Mouse (Mus musculus): ENCODE measurements around the gene Ift22. TPM values are rescaled to one million over a fixed set of nuclear protein-coding genes. Genes with fewer than 3 reads are reported as not detected.

Gene Ift22
- polyA plus RNA-seq, 1 experiment from 2014 or later = 142 TPM

- H3K36me3 ChIP-seq (ENCODE audit: control insufficient read depth, insufficient read depth, low read length) = peaks cover 4% of the 10 kb centered on the region
- no peak overlapping the region for H3K4me2 ChIP-seq (ENCODE audit: low read length)
- H3K4me1 ChIP-seq (ENCODE audit: control insufficient read depth, insufficient read depth, low read depth, low read length) = no peaks in the 10 kb centered on the region
- 85% methylated on average over 10 of the region's 10 CpGs for WGBS
- H3K27ac ChIP-seq (ENCODE audit: low read depth, low read length) = no peak overlapping the region
- no peak for ATAC-seq
- no peak overlapping the region for H3K9ac ChIP-seq (ENCODE audit: low read depth, low read length)
- H3K27me3 ChIP-seq (replicated peaks; ENCODE audit: control insufficient read depth, insufficient read depth, low read length) = no peaks in the 10 kb centered on the region
- no peak overlapping the region for H3K4me3 ChIP-seq (ENCODE audit: low read length)
- H3K9me3 ChIP-seq (ENCODE audit: control insufficient read depth, low read length) = no peaks in the 10 kb centered on the region
These were observed 33.7 kb upstream of the Ift22 start for GRCm38 (mm10) chr5:136874271-136874670.

- no peak overlapping the region for H3K27ac ChIP-seq (ENCODE audit: low read depth, low read length)
- H3K4me1 ChIP-seq (ENCODE audit: control insufficient read depth, insufficient read depth, low read depth, low read length) = peaks cover 9% of the 10 kb centered on the region
- H3K36me3 ChIP-seq (ENCODE audit: control insufficient read depth, insufficient read depth, low read length) = peaks cover 4% of the 10 kb centered on the region
- no peaks in the 10 kb centered on the region for H3K9me3 ChIP-seq (ENCODE audit: control insufficient read depth, low read length)
- WGBS = 84% methylated on average over 8 of the region's 8 CpGs
- H3K9ac ChIP-seq (ENCODE audit: low read depth, low read length) = no peak overlapping the region
- no peak overlapping the region for H3K4me2 ChIP-seq (ENCODE audit: low read length)
- no peak overlapping the region for H3K4me3 ChIP-seq (ENCODE audit: low read length)
- ATAC-seq = no peak
- no peaks in the 10 kb centered on the region; the same call in none of the 2 replicates for H3K27me3 ChIP-seq (replicated peaks; ENCODE audit: control insufficient read depth, insufficient read depth, low read length)
These were observed 27.8 kb upstream of the Ift22 start for GRCm38 (mm10) chr5:136880101-136880500.

DNA sequence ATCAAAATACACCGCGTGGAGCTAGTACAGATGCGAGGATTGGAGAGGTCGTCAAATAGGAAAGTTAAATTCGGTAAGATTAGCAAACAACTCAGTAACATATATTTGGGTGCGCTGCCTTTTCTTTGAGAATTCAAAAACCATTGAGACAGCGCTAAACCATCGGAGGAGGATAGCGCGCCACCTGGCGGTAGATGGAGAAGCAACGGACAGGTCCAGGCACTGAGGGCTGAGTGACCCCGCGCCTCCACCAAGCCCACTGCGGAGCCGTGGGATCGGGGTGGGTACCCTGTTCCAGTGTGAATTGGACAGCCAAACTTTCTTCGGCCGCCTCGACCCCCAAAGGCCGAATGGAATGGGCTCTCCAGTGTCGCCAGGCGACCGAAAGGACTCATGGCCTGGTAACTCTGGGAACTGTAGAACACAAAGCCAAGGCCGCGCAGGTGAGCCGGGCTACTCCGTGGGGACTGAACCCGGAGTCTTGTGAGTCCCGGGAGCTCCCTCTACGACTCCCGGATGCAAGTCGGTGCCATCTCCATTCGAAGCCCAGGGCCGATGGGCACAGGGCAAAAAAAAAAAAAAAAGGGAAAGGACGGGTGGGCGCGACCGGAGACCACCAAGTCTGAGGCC is 26.5 kb upstream of the Ift22 start:
- H3K4me3 ChIP-seq (ENCODE audit: low read length) = peak overlapping the region; percentile 58
- peaks cover 9% of the 10 kb centered on the region for H3K4me1 ChIP-seq (ENCODE audit: control insufficient read depth, insufficient read depth, low read depth, low read length)
- H3K36me3 ChIP-seq (ENCODE audit: control insufficient read depth, insufficient read depth, low read length) = peaks cover 4% of the 10 kb centered on the region; the same call in 1 of the 2 replicates
- no peak overlapping the region for H3K27ac ChIP-seq (ENCODE audit: low read depth, low read length)
- WGBS = 5% methylated on average over 36 of the region's 39 CpGs
- no peaks in the 10 kb centered on the region; the same call in none of the 2 replicates for H3K27me3 ChIP-seq (replicated peaks; ENCODE audit: control insufficient read depth, insufficient read depth, low read length)
- peak overlapping the region; percentile 72 for H3K9ac ChIP-seq (ENCODE audit: low read depth, low read length)
- ATAC-seq = peak; percentile 88
- H3K9me3 ChIP-seq (ENCODE audit: control insufficient read depth, low read length) = no peaks in the 10 kb centered on the region
- peak overlapping the region; percentile 70 for H3K4me2 ChIP-seq (ENCODE audit: low read length)

- Histone ChIP-seq H3K4me2 (ENCODE audit: low read length) (peak overlapping the region; percentile 70), H3K4me3 (ENCODE audit: low read length) (peak overlapping the region; percentile 58), H3K36me3 (ENCODE audit: control insufficient read depth, insufficient read depth, low read length) (no peaks in the 10 kb centered on the region), H3K27me3 (replicated peaks; ENCODE audit: control insufficient read depth, insufficient read depth, low read length) (no peaks in the 10 kb centered on the region; the same call in none of the 2 replicates), H3K27ac (ENCODE audit: low read depth, low read length) (no peak overlapping the region; the same call in 1 of the 2 replicates), H3K9ac (ENCODE audit: low read depth, low read length) (peak overlapping the region; percentile 72), H3K4me1 (ENCODE audit: control insufficient read depth, insufficient read depth, low read depth, low read length) (peaks cover 9% of the 10 kb centered on the region), H3K9me3 (ENCODE audit: control insufficient read depth, low read length) (no peaks in the 10 kb centered on the region)
- ATAC-seq = peak; percentile 37
- WGBS = 2% methylated on average over 47 of the region's 47 CpGs
These were observed 25.7 kb upstream of the Ift22 start for GRCm38 (mm10) chr5:136882055-136882787.

- Histone ChIP-seq H3K27ac (ENCODE audit: low read depth, low read length) (no peak within 1 kb of the TSS; the same call in 1 of the 2 replicates), H3K4me2 (ENCODE audit: low read length) (peak within 1 kb of the TSS; percentile 70)
- peak; percentile 62 for ATAC-seq
These were observed 25.0 kb upstream of the Ift22 start, which contains the start of gene Col26a1 for GRCm38 (mm10) chr5:136882788-136883439. TSS of gene Col26a1 (minus strand) at chr5:136883209.

GRCm38 (mm10) chr5:136886957-136887356 is 21.0 kb upstream of the Ift22 start:
- Histone ChIP-seq H3K4me3 (ENCODE audit: low read length) (no peak overlapping the region), H3K4me1 (ENCODE audit: control insufficient read depth, insufficient read depth, low read depth, low read length) (peaks cover 8% of the 10 kb centered on the region), H3K9me3 (ENCODE audit: control insufficient read depth, low read length) (no peaks in the 10 kb centered on the region), H3K36me3 (ENCODE audit: control insufficient read depth, insufficient read depth, low read length) (no peaks in the 10 kb centered on the region), H3K4me2 (ENCODE audit: low read length) (no peak overlapping the region), H3K27ac (ENCODE audit: low read depth, low read length) (no peak overlapping the region; the same call in 1 of the 2 replicates), H3K27me3 (replicated peaks; ENCODE audit: control insufficient read depth, insufficient read depth, low read length) (no peaks in the 10 kb centered on the region; the same call in none of the 2 replicates), H3K9ac (ENCODE audit: low read depth, low read length) (no peak overlapping the region; the same call in 1 of the 2 replicates)
- 25% methylated on average over 7 of the region's 7 CpGs for whole genome bisulfite sequencing
- ATAC-seq = no peak

More at GRCm38 (mm10) chr5:136882788-136883439, 25.0 kb upstream of the Ift22 start, which contains the start of gene Col26a1:
- Histone ChIP-seq H3K4me3 (ENCODE audit: low read length) (peak within 1 kb of the TSS; percentile 58), H3K4me1 (ENCODE audit: control insufficient read depth, insufficient read depth, low read depth, low read length) (peaks cover 9% of the 10 kb centered on the region), H3K27me3 (replicated peaks; ENCODE audit: control insufficient read depth, insufficient read depth, low read length) (no peaks in the 10 kb centered on the region; the same call in none of the 2 replicates), H3K9ac (ENCODE audit: low read depth, low read length) (peak within 1 kb of the TSS; percentile 72), H3K9me3 (ENCODE audit: control insufficient read depth, low read length) (no peaks in the 10 kb centered on the region), H3K36me3 (ENCODE audit: control insufficient read depth, insufficient read depth, low read length) (no peaks in the 10 kb centered on the region)
- WGBS = 1% methylated on average over 44 of the region's 44 CpGs

- no peak overlapping the region for H3K27ac ChIP-seq (ENCODE audit: low read depth, low read length)
- no peaks in the 10 kb centered on the region for H3K9me3 ChIP-seq (ENCODE audit: control insufficient read depth, low read length)
- no peaks in the 10 kb centered on the region; the same call in 1 of the 2 replicates for H3K4me1 ChIP-seq (ENCODE audit: control insufficient read depth, insufficient read depth, low read depth, low read length)
- H3K27me3 ChIP-seq (replicated peaks; ENCODE audit: control insufficient read depth, insufficient read depth, low read length) = no peaks in the 10 kb centered on the region; the same call in 1 of the 2 replicates
- ATAC-seq = no peak
- no peaks in the 10 kb centered on the region for H3K36me3 ChIP-seq (ENCODE audit: control insufficient read depth, insufficient read depth, low read length)
- no peak overlapping the region for H3K4me2 ChIP-seq (ENCODE audit: low read length)
- H3K9ac ChIP-seq (ENCODE audit: low read depth, low read length) = no peak overlapping the region
- WGBS = 71% methylated on average over 19 of the region's 19 CpGs
- no peak overlapping the region for H3K4me3 ChIP-seq (ENCODE audit: low read length)
These were observed 19.2 kb upstream of the Ift22 start for GRCm38 (mm10) chr5:136888539-136889355.

DNA sequence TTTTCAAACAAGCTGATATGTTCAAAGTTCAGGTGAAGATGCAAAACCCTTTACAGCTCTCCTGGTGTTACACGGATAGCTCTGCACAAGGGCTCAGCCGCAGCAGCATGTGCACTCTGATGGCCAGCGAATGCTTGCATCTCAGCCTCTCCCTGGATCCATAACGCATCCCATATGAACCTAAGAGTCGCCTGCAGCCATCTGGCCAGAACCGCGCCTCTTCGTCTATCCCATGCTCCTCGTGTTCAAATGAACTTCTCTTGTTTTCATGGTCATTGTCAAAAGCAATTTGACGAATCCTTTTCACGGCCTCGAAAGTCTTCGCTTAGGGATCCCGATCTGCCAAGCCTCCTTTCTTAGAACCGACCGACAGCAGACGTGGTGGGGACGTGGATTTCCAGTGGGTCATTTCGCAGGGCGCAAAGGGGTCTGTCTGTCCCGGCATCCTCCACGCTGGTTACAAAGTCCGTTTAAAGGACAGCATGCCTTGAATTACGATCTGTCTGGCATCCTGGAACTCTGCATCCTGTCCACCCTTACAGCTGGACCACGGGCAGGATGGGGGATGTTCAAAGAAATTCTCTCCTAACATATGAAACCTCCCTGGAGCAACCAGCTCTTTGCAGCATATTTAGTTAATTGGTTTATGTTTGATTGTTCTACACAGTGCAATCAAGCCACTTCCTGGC is 13.0 kb upstream of the Ift22 start:
- Histone ChIP-seq H3K9ac (ENCODE audit: low read depth, low read length) (no peak overlapping the region), H3K27me3 (replicated peaks; ENCODE audit: control insufficient read depth, insufficient read depth, low read length) (no peaks in the 10 kb centered on the region), H3K36me3 (ENCODE audit: control insufficient read depth, insufficient read depth, low read length) (no peaks in the 10 kb centered on the region), H3K4me3 (ENCODE audit: low read length) (no peak overlapping the region), H3K4me1 (ENCODE audit: control insufficient read depth, insufficient read depth, low read depth, low read length) (no peaks in the 10 kb centered on the region), H3K27ac (ENCODE audit: low read depth, low read length) (no peak overlapping the region), H3K9me3 (ENCODE audit: control insufficient read depth, low read length) (no peaks in the 10 kb centered on the region), H3K4me2 (ENCODE audit: low read length) (no peak overlapping the region)
- 74% methylated on average over 25 of the region's 25 CpGs for WGBS
- ATAC-seq = no peak

Data from hindbrain, embryonic 16.5 days (tissue).